Mouse (Mus musculus) kidney, postnatal 0 days (tissue): ENCODE results near the gene Tec. TPM values are rescaled to one million over a fixed set of nuclear protein-coding genes. Genes with fewer than 3 reads are reported as not detected.
A peak's percentile ranks its signal among the peaks of the same experiment; 100 is the strongest.

Experiments
- ATAC-seq: fragments of 200-750 bp; cut with Nextera tagmentation; replicated peaks from 2 replicates; pipeline ENCODE4 v1.8.0; 2017; ENCODE audit warnings: low read depth, moderate number of reproducible peaks, moderate TSS enrichment, moderate library complexity; ENCODE audit not compliant: low FRiP score
- DNase-seq: peaks from one replicate; pipeline ENCODE4 v3.0.0-alpha.2; 2016; ENCODE audit warnings: low spot score
- H3K27ac ChIP-seq: fragments of 300-500 bp; sonication (generic); 2 replicates; pipeline ENCODE4 v1.5.1; 2014; ENCODE audit warnings: mild to moderate bottlenecking
- H3K27me3 ChIP-seq: fragments of 300-500 bp; sonication (generic); 2 replicates; pipeline ENCODE4 v1.6.1; 2014; ENCODE audit warnings: low read length, mixed read lengths; ENCODE audit not compliant: insufficient read depth
- H3K36me3 ChIP-seq: fragments of 300-500 bp; sonication (generic); 2 replicates; pipeline ENCODE4 v1.6.1; 2014; ENCODE audit warnings: low read length, mixed read lengths; ENCODE audit not compliant: insufficient read depth
- H3K4me1 ChIP-seq: fragments of 300-500 bp; sonication (generic); replicated peaks from 2 replicates; pipeline ENCODE4 v1.6.1; 2014; ENCODE audit warnings: antibody characterized with exemption, low read length, mixed read lengths; ENCODE audit not compliant: insufficient read depth
- H3K4me2 ChIP-seq: fragments of 300-500 bp; sonication (generic); 2 replicates; pipeline ENCODE4 v1.6.1; 2014; ENCODE audit warnings: mild to moderate bottlenecking, low read length, moderate library complexity, mixed read lengths
- H3K4me3 ChIP-seq: fragments of 300-500 bp; sonication (generic); replicated peaks from 2 replicates; pipeline ENCODE4 v1.5.1; 2014; ENCODE audit warnings: low read depth, low read length
- H3K9ac ChIP-seq: fragments of 300-500 bp; sonication (generic); 2 replicates; pipeline ENCODE4 v1.6.1; 2014; ENCODE audit warnings: low read depth, low read length
- H3K9me3 ChIP-seq: fragments of 300-500 bp; sonication (generic); replicated peaks from 2 replicates; pipeline ENCODE4 v1.6.1; 2016; ENCODE audit warnings: low read length, inconsistent platforms, mixed read lengths
- CTCF ChIP-seq: IDR thresholded peaks from 2 replicates; pipeline ENCODE4 v1.5.1; 2016; ENCODE audit warnings: antibody characterized with exemption, low read depth, mild to moderate bottlenecking, moderate library complexity
- WGBS: fragments of 180-500 bp; shearing (Covaris S2); extraction: QIAGEN DNeasy Blood & Tissue Kit; methylation state at CpG from one replicate; pipeline ENCODE4 v1.1.7; 2014; 5-methylcytosine and 5-hydroxymethylcytosine counted together
- polyA plus RNA-seq: library from polyadenylated mRNA; unstranded; fragments of >200 nt; fragmentation: Nextera tagmentation; extraction: Ambion mirVana; gene quantifications from 2 replicates; pipeline ENCODE4 v1.2.1, GENCODE M21; 2015

The Tec gene
- polyA plus RNA-seq, 1 experiment from 2014 or later = 8.4 TPM

GRCm38 (mm10) chr5:72881748-72882411, 13.6 kb upstream of the Tec start:
- 84% methylated on average over 12 of the region's 12 CpGs for WGBS
- H3K4me1 ChIP-seq = no peaks in the 10 kb centered on the region
- ATAC-seq = no peak
- no peak overlapping the region for H3K4me2 ChIP-seq
- TF ChIP-seq CTCF = no peak
- H3K27me3 ChIP-seq = no peaks in the 10 kb centered on the region
- no peaks in the 10 kb centered on the region for H3K9me3 ChIP-seq
- DNase-seq = no peak
- H3K9ac ChIP-seq = no peak overlapping the region
- H3K4me3 ChIP-seq = no peak overlapping the region
- no peak overlapping the region for H3K27ac ChIP-seq
- H3K36me3 ChIP-seq = no peaks in the 10 kb centered on the region

- Histone ChIP-seq H3K27ac (no peak overlapping the region), H3K4me3 (no peak overlapping the region), H3K27me3 (no peaks in the 10 kb centered on the region), H3K4me1 (no peaks in the 10 kb centered on the region), H3K9me3 (no peaks in the 10 kb centered on the region), H3K36me3 (no peaks in the 10 kb centered on the region), H3K9ac (no peak overlapping the region), H3K4me2 (no peak overlapping the region)
- ATAC-seq (no peak), DNase-seq (no peak)
- TF ChIP-seq CTCF = no peak
- WGBS = 53% methylated on average over 5 of the region's 5 CpGs
Measured at GRCm38 (mm10) chr5:72879736-72880135, 11.5 kb upstream of the Tec start.

DNA sequence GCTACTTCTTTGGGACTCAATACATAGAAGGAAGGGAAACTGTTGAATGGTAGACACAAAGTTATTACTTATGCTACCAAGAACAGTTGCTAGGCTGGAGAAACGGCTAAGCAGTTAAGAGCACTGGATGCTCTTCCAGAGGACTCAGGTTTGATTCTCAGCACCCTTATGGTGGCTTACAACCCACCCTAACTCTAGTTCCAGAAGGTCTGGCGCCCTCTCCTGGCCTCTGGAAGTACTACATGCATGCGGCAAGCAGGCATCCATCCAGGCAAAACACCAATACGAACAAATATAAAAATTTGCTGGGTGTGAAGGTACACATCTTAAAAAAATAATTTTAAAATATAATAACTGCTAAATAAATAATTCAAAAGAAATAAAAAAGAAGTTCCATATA, 2.8 kb upstream of the Tec start:
- H3K27me3 ChIP-seq = no peaks in the 10 kb centered on the region
- H3K4me3 ChIP-seq = no peak overlapping the region
- H3K4me1 ChIP-seq = no peaks in the 10 kb centered on the region; the same call in 1 of the 2 replicates
- no peak for ATAC-seq
- TF ChIP-seq CTCF = peak; percentile 36; the same call in 1 of the 2 replicates
- no peak overlapping the region for H3K27ac ChIP-seq
- no peak overlapping the region for H3K9ac ChIP-seq
- DNase-seq = no peak
- no peak overlapping the region for H3K4me2 ChIP-seq
- WGBS = 81% methylated on average over 4 of the region's 4 CpGs
- H3K36me3 ChIP-seq = no peaks in the 10 kb centered on the region
- no peaks in the 10 kb centered on the region for H3K9me3 ChIP-seq

DNA sequence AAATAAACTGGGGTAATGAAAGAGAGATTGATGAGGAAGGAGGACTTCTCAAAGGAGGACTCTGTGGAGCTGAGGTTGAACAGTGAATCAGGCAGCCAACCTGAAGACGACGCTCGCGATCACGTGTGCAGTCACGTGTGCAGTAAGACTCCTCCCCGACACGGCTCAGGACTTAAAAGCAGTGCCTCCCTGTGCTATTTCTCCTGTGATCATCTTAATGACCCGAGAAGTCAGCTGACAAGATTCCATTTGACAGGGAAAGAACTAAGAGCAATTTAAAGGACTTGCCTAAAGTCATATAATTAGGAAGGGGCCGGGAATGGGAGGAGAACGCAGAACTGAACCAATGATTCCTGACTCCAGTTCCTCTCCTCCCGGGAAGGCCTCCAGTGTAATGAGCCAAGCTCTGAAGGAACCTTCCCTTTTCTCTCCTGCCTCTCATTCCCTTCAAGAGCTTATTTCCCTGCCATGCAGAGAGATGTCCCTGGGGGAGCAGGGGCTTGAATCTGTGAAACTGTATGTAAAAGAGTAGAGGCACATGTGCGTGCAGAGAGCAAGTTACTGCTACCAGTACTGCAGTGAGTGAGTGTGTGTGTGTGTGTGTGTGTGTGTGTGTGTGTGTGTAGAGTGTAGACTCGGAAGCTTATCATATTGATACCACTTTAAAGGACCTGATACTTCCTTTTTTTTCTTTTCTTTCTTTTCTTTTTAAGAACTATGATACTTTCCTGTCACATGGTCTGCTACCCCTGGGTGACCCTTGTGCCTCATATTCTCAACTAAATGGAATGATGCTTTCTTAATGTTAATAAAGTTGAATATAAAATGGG, 1.7 kb upstream of the Tec start:
- no peaks in the 10 kb centered on the region for H3K36me3 ChIP-seq
- no peak overlapping the region; the same call in 1 of the 2 replicates for H3K4me2 ChIP-seq
- no peak for TF ChIP-seq CTCF
- H3K9ac ChIP-seq = no peak overlapping the region
- ATAC-seq (peak; percentile 78), DNase-seq (peak; percentile 71)
- no peaks in the 10 kb centered on the region; the same call in 1 of the 2 replicates for H3K4me1 ChIP-seq
- no peaks in the 10 kb centered on the region for H3K9me3 ChIP-seq
- no peak overlapping the region for H3K4me3 ChIP-seq
- no peak overlapping the region for H3K27ac ChIP-seq
- H3K27me3 ChIP-seq = no peaks in the 10 kb centered on the region
- 30% methylated on average over 14 of the region's 14 CpGs for WGBS

GRCm38 (mm10) chr5:72867036-72867672, 1.1 kb downstream of the Tec start:
- no peak for TF ChIP-seq CTCF
- Histone ChIP-seq H3K36me3 (no peaks in the 10 kb centered on the region), H3K9me3 (no peaks in the 10 kb centered on the region), H3K27me3 (no peaks in the 10 kb centered on the region), H3K4me2 (peak overlapping the region; percentile 92), H3K9ac (0 out of 2 replicates have a peak overlapping the region, but pooled peaks have one; percentile 56), H3K4me1 (no peaks in the 10 kb centered on the region; the same call in 1 of the 2 replicates), H3K4me3 (peak overlapping the region; percentile 58), H3K27ac (no peak overlapping the region)
- 30% methylated on average over 16 of the region's 16 CpGs for WGBS
- ATAC-seq = no peak
- no peak for DNase-seq

- TF ChIP-seq CTCF = no peak
- Histone ChIP-seq H3K4me3 (no peak overlapping the region), H3K36me3 (no peaks in the 10 kb centered on the region), H3K4me1 (no peaks in the 10 kb centered on the region; the same call in 1 of the 2 replicates), H3K27ac (no peak overlapping the region), H3K9ac (no peak overlapping the region), H3K9me3 (no peaks in the 10 kb centered on the region), H3K27me3 (no peaks in the 10 kb centered on the region), H3K4me2 (peak overlapping the region; percentile 92)
- WGBS = 63% methylated on average over 6 of the region's 6 CpGs
- ATAC-seq (no peak), DNase-seq (no peak)
Measured at GRCm38 (mm10) chr5:72866260-72866905, 1.9 kb downstream of the Tec start.
